Comparison of ENCODE assay signal across 29 mouse cellular contexts in genomic region chr5:100378211-100378610, GRCm38 (mm10).
"Had no signal": no experiment of that assay in that cellular context is flagged by ENCODE, and none has a peak within 500 bp of the region (broad histone marks: within the 10 kb centered on the region; RNA-seq: fewer than 3 reads in every experiment).

No protein-coding gene starts in this region.

- H3K9me3 ChIP-seq: embryonic facial prominence, embryonic 10.5 days; embryonic facial prominence, embryonic 12.5 days; embryonic facial prominence, embryonic 13.5 days; embryonic facial prominence, embryonic 15.5 days; forebrain, embryonic 10.5 days; forebrain, embryonic 12.5 days; forebrain, embryonic 13.5 days; forebrain, embryonic 15.5 days; heart, embryonic 10.5 days had no signal

- H3K4me3 ChIP-seq: embryonic facial prominence, embryonic 10.5 days; embryonic facial prominence, embryonic 12.5 days; embryonic facial prominence, embryonic 13.5 days; embryonic facial prominence, embryonic 15.5 days; erythroblast, embryonic 14.5 days; forebrain, embryonic 10.5 days; forebrain, embryonic 12.5 days; forebrain, embryonic 13.5 days; forebrain, embryonic 15.5 days; gastrocnemius, adult 2 months; heart, adult 2 months; heart, embryonic 10.5 days had no signal

- ATAC-seq: forebrain, embryonic 13.5 days; forebrain, embryonic 14.5 days; forebrain, embryonic 15.5 days; forebrain, embryonic 16.5 days; forebrain, postnatal 0 days had no signal

- H3K4me2 ChIP-seq: embryonic facial prominence, embryonic 12.5 days; embryonic facial prominence, embryonic 13.5 days; embryonic facial prominence, embryonic 15.5 days; forebrain, embryonic 12.5 days; forebrain, embryonic 13.5 days; forebrain, embryonic 15.5 days had no signal

- DNase-seq: cerebellum, adult 8-10 months; cerebellum, adult 9-10 months; cerebellum, adult 9-11 months; cerebellum, postnatal 10 days; cerebellum, postnatal 14 days; cerebellum, postnatal 25 days; cerebellum, postnatal 36 days; embryo, embryonic 11 days; forebrain, postnatal 0 days; gastrocnemius, adult 2 months; gastrocnemius, postnatal 10 days; gastrocnemius, postnatal 14 days; gastrocnemius, postnatal 25 days; gastrocnemius, postnatal 36 days; heart, adult 11 months; heart, adult 18-20 months; heart, adult 2 months had no signal

- H3K9ac ChIP-seq: embryonic facial prominence, embryonic 12.5 days; embryonic facial prominence, embryonic 13.5 days; embryonic facial prominence, embryonic 15.5 days; forebrain, embryonic 12.5 days; forebrain, embryonic 13.5 days; forebrain, embryonic 15.5 days; forebrain, postnatal 0 days had no signal

- H3K27me3 ChIP-seq: embryonic facial prominence, embryonic 12.5 days; embryonic facial prominence, embryonic 13.5 days; embryonic facial prominence, embryonic 15.5 days; forebrain, embryonic 12.5 days; forebrain, embryonic 13.5 days; forebrain, embryonic 15.5 days had no signal

- H3K27ac ChIP-seq: embryonic facial prominence, embryonic 10.5 days; embryonic facial prominence, embryonic 12.5 days; embryonic facial prominence, embryonic 13.5 days; embryonic facial prominence, embryonic 15.5 days; forebrain, embryonic 10.5 days; forebrain, embryonic 12.5 days; forebrain, embryonic 13.5 days; forebrain, embryonic 15.5 days; heart, adult 2 months; heart, embryonic 10.5 days had no signal

- H3K4me1 ChIP-seq: embryonic facial prominence, embryonic 10.5 days; embryonic facial prominence, embryonic 12.5 days; embryonic facial prominence, embryonic 13.5 days; embryonic facial prominence, embryonic 15.5 days; forebrain, embryonic 10.5 days; forebrain, embryonic 12.5 days; forebrain, embryonic 13.5 days; forebrain, embryonic 15.5 days; heart, embryonic 10.5 days had no signal
